Mouse (Mus musculus): ENCODE results near the gene Ifi27.

DNA sequence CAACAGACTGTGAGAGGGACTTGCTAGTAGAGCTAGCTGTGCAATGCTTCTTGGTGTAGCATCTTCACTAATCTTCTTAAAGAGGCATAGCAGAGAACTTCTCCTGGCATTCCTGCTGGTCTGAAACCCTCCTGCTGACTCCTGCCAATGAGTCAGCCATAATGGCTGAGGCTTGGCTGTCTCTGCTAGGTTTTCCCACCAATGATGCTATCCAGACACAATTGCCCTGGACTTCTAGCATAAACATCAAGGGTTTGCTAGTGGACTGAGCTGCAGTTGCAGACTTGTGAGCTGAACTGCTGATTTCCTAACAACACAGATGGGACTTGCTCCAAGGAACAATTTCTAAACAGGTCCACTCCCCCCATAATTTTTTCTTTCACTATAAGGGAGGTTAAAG is 19.4 kb downstream of the Ifi27 start:
- TF ChIP-seq POLR2A (IDR thresholded peaks at IDR 0.05; ENCODE audit: insufficient read length, low read depth) (no peak), TCF12 (IDR thresholded peaks at IDR 0.05; ENCODE audit: insufficient read depth, poor library complexity, severe bottlenecking) (no peak), POLR2AphosphoS2 (IDR thresholded peaks at IDR 0.05; ENCODE audit: insufficient read length, low read depth) (no peak), USF1 (IDR thresholded peaks at IDR 0.05; ENCODE audit: low read depth) (no peak), MAX (IDR thresholded peaks at IDR 0.05; ENCODE audit: low read depth) (no peak), MYOD1 (IDR thresholded peaks at IDR 0.05; ENCODE audit: control insufficient read depth in 1 of 3, insufficient read length in 2 of 3, low read depth in 2 of 3) (no peak), E2F4 (IDR thresholded peaks at IDR 0.05; ENCODE audit: insufficient read depth) (no peak), REST (IDR thresholded peaks at IDR 0.05; ENCODE audit: insufficient read depth, insufficient read length) (no peak), MYOG (IDR thresholded peaks at IDR 0.05; ENCODE audit: control insufficient read depth in 1 of 3, insufficient read depth in 1 of 3, insufficient read length in 2 of 3, low read depth in 2 of 3) (no peak)

All from myocyte (in vitro differentiated cells).